Mouse (Mus musculus) liver, embryonic 14.5 days (tissue): ENCODE measurements at regions not wholly inside any gene's neighbourhood (a gene's known extent, or its start where the extent isn't known, plus 50 kb on each side); places are given as distances from the start of the nearest gene placed in this dataset.

Experiments
- ATAC-seq: fragments of 200-750 bp; cut with Nextera tagmentation; 2 replicates; pipeline ENCODE4 v1.8.0; 2017; ENCODE audit warnings: moderate number of reproducible peaks, mild to moderate bottlenecking, moderate library complexity; ENCODE audit not compliant: insufficient read depth
- DNase-seq, 3 experiments: peaks; one replicate each; pipeline ENCODE4 v3.0.0-alpha.2; 2012 to 2013; ENCODE audit warnings: low read depth in 3 of 3, low spot score in 3 of 3
- H3K27ac ChIP-seq: fragments of 300-500 bp; sonication (generic); 2 replicates; pipeline ENCODE4 v1.5.1; 2014; ENCODE audit warnings: moderate library complexity, mild to moderate bottlenecking, control low read depth, inconsistent platforms
- H3K27me3 ChIP-seq: fragments of 300-500 bp; sonication (generic); 2 replicates; pipeline ENCODE4 v1.6.1; 2014; ENCODE audit warnings: mild to moderate bottlenecking, low read length, moderate library complexity; ENCODE audit not compliant: control insufficient read depth, insufficient read depth
- H3K36me3 ChIP-seq: fragments of 300-500 bp; sonication (generic); replicated peaks from 2 replicates; pipeline ENCODE4 v1.6.1; 2014; ENCODE audit warnings: low read depth; ENCODE audit not compliant: control insufficient read depth, insufficient read depth
- H3K4me1 ChIP-seq, 2 experiments: fragments of 200-500 bp in 1 of 2; fragments of 300-500 bp in 1 of 2; sonication (generic) in 1 of 2; replicated peaks; 2 replicates each; pipeline ENCODE4 v1.6.1; 2012 to 2014; ENCODE audit warnings: antibody characterized with exemption in 1 of 2, inconsistent platforms in 1 of 2, low read length in 1 of 2; ENCODE audit not compliant: control insufficient read depth in 2 of 2, insufficient read depth in 2 of 2
- H3K4me2 ChIP-seq: fragments of 300-500 bp; sonication (generic); 2 replicates; pipeline ENCODE4 v1.6.1; 2014; ENCODE audit warnings: low read depth, mild to moderate bottlenecking, control low read depth, moderate library complexity
- H3K4me3 ChIP-seq, 2 experiments: fragments of 200-500 bp in 1 of 2; fragments of 300-500 bp in 1 of 2; sonication (generic) in 1 of 2; 2 replicates each; pipeline ENCODE4 v1.5.1; 2012 to 2014; ENCODE audit warnings: low read depth in 2 of 2, low read length in 2 of 2, mild to moderate bottlenecking in 2 of 2, control low read depth in 1 of 2, inconsistent platforms in 1 of 2, moderate library complexity in 1 of 2; ENCODE audit not compliant: insufficient read depth in 1 of 2
- H3K9ac ChIP-seq: fragments of 300-500 bp; sonication (generic); replicated peaks from 2 replicates; pipeline ENCODE4 v1.6.1; 2014; ENCODE audit warnings: mild to moderate bottlenecking, control low read depth, moderate library complexity
- H3K9me3 ChIP-seq: fragments of 300-500 bp; sonication (generic); 2 replicates; pipeline ENCODE4 v1.6.1; 2016; ENCODE audit warnings: low read length, mixed read lengths; ENCODE audit not compliant: control insufficient read depth
- CTCF ChIP-seq: IDR thresholded peaks from 2 replicates; pipeline ENCODE4 v1.5.1; 2016; ENCODE audit warnings: antibody characterized with exemption, low read depth, control low read depth
- EP300 ChIP-seq: IDR thresholded peaks from 2 replicates; pipeline ENCODE4 v1.6.1; 2016; ENCODE audit warnings: antibody characterized with exemption, low read depth
- whole genome bisulfite sequencing: fragments of 180-500 bp; shearing (Covaris S2); extraction: QIAGEN DNeasy Blood & Tissue Kit; methylation state at CpG from one replicate; pipeline ENCODE4 v1.1.7; 2014; ENCODE audit not compliant: insufficient replicate concordance; 5-methylcytosine and 5-hydroxymethylcytosine counted together

GRCm38 (mm10) chr6:49893113-49893512 is 70.6 kb downstream of the Npy start:
- H3K9me3 ChIP-seq, result no peaks in the 10 kb centered on the region; the same call in 1 of the 2 replicates
- 66% methylated on average over 7 of the region's 7 CpGs for WGBS
- no peak overlapping the region for H3K4me3 ChIP-seq
- no peak overlapping the region for H3K4me2 ChIP-seq
- H3K27me3 ChIP-seq, result no peaks in the 10 kb centered on the region
- no peaks in the 10 kb centered on the region for H3K36me3 ChIP-seq
- TF ChIP-seq EP300 (no peak), CTCF (no peak)
- DNase-seq (no peak), ATAC-seq (no peak)
- H3K27ac ChIP-seq, result no peak overlapping the region
- H3K4me1 ChIP-seq, result no peaks in the 10 kb centered on the region
- H3K9ac ChIP-seq, result no peak overlapping the region

- H3K4me3 ChIP-seq, result no peak overlapping the region
Observed at GRCm38 (mm10) chr6:49899146-49899545, 76.6 kb downstream of the Npy start.

GRCm38 (mm10) chr6:49901512-49901911 is 79.0 kb downstream of the Npy start:
- no peak overlapping the region for H3K4me2 ChIP-seq
- no peak for TF ChIP-seq CTCF
- no peaks in the 10 kb centered on the region for H3K27me3 ChIP-seq
- ATAC-seq, result no peak
- WGBS, result 57% methylated on average over 6 of the region's 6 CpGs
- H3K9ac ChIP-seq, result no peak overlapping the region
- no peaks in the 10 kb centered on the region for H3K9me3 ChIP-seq
- no peak for DNase-seq
- H3K36me3 ChIP-seq, result no peaks in the 10 kb centered on the region
- no peaks in the 10 kb centered on the region for H3K4me1 ChIP-seq
- H3K27ac ChIP-seq, result no peak overlapping the region
- H3K4me3 ChIP-seq, result no peak overlapping the region

More at GRCm38 (mm10) chr6:49899146-49899545, 76.6 kb downstream of the Npy start:
- Histone ChIP-seq H3K36me3 (no peaks in the 10 kb centered on the region), H3K9ac (no peak overlapping the region), H3K27ac (no peak overlapping the region), H3K27me3 (no peaks in the 10 kb centered on the region), H3K9me3 (no peaks in the 10 kb centered on the region; the same call in 1 of the 2 replicates), H3K4me2 (no peak overlapping the region), H3K4me1 (no peaks in the 10 kb centered on the region)
- DNase-seq (no peak), ATAC-seq (no peak)
- TF ChIP-seq EP300 (no peak), CTCF (no peak)
- 81% methylated on average over 3 of the region's 3 CpGs for WGBS

- 56% methylated on average over 6 of the region's 6 CpGs for WGBS
- Histone ChIP-seq H3K4me1 (no peaks in the 10 kb centered on the region), H3K9ac (no peak overlapping the region), H3K9me3 (no peaks in the 10 kb centered on the region), H3K36me3 (no peaks in the 10 kb centered on the region), H3K27ac (no peak overlapping the region), H3K4me2 (no peak overlapping the region), H3K4me3 (no peak overlapping the region), H3K27me3 (no peaks in the 10 kb centered on the region)
- DNase-seq, result no peak
- ATAC-seq, result no peak
- TF ChIP-seq EP300 (no peak), CTCF (no peak)
Observed at GRCm38 (mm10) chr6:49904001-49904400, 81.5 kb downstream of the Npy start.

- TF ChIP-seq CTCF (no peak), EP300 (no peak)
- 62% methylated on average over 2 of the region's 2 CpGs for WGBS
- no peak overlapping the region for H3K4me2 ChIP-seq
- no peak overlapping the region for H3K9ac ChIP-seq
- no peaks in the 10 kb centered on the region for H3K27me3 ChIP-seq
- no peaks in the 10 kb centered on the region for H3K4me1 ChIP-seq
- no peaks in the 10 kb centered on the region for H3K36me3 ChIP-seq
- no peak for DNase-seq
- H3K27ac ChIP-seq, result no peak overlapping the region
- H3K9me3 ChIP-seq, result no peaks in the 10 kb centered on the region
- H3K4me3 ChIP-seq, result no peak overlapping the region
- no peak for ATAC-seq
Observed at GRCm38 (mm10) chr6:49906456-49906855, 83.9 kb downstream of the Npy start.
